Mouse (Mus musculus) MEL (cell line): ENCODE results near the gene Pemt. TPM values are rescaled to one million over a fixed set of nuclear protein-coding genes. Genes with fewer than 3 reads are reported as not detected.

ENCODE experiments used
- DNase-seq: peaks from one replicate; pipeline ENCODE4 v3.0.0; 2011; ENCODE audit warnings: low read depth, low spot score
- H3K27ac ChIP-seq: 2 replicates; pipeline ENCODE4 v1.5.1; 2012; ENCODE audit warnings: low read depth, mild to moderate bottlenecking, control low read depth, low read length, moderate library complexity; ENCODE audit not compliant: control insufficient read depth
- H3K27me3 ChIP-seq, 2 experiments: fragments of 150-350 bp in 1 of 2; sonication (generic) in 1 of 2; 2 replicates each; pipeline ENCODE4 v1.6.1; 2012; ENCODE audit warnings: low read length in 2 of 2, mild to moderate bottlenecking in 2 of 2, improper control_type of control experiment in 1 of 2, moderate library complexity in 1 of 2; ENCODE audit not compliant: insufficient read depth in 2 of 2, control insufficient read depth in 1 of 2
- H3K36me3 ChIP-seq, 2 experiments: 2 replicates each; pipeline ENCODE4 v1.6.1; 2012 to 2014; ENCODE audit warnings: low read length in 2 of 2, improper control_type of control experiment in 1 of 2, inconsistent platforms in 1 of 2, mild to moderate bottlenecking in 1 of 2; ENCODE audit not compliant: insufficient read depth in 2 of 2, control insufficient read depth in 1 of 2
- H3K4me1 ChIP-seq, 2 experiments: fragments of 150-350 bp in 1 of 2; sonication (generic) in 1 of 2; 2 replicates each; pipeline ENCODE4 v1.6.1; 2012; ENCODE audit warnings: low read length in 2 of 2, improper control_type of control experiment in 1 of 2, mild to moderate bottlenecking in 1 of 2; ENCODE audit not compliant: insufficient read depth in 2 of 2, control insufficient read depth in 1 of 2
- H3K4me3 ChIP-seq, 2 experiments: fragments of 150-350 bp in 1 of 2; sonication (generic) in 1 of 2; 2 replicates each; pipeline ENCODE4 v1.5.1; 2012; ENCODE audit warnings: low read depth in 2 of 2, low read length in 2 of 2, mild to moderate bottlenecking in 2 of 2, moderate library complexity in 2 of 2, control low read depth in 1 of 2, improper control_type of control experiment in 1 of 2; ENCODE audit not compliant: control insufficient read depth in 1 of 2, insufficient read depth in 1 of 2
- H3K79me2 ChIP-seq: 2 replicates; pipeline ENCODE4 v1.6.1; 2012; ENCODE audit warnings: mild to moderate bottlenecking, low read length, moderate library complexity; ENCODE audit not compliant: control insufficient read depth, poor library complexity, insufficient read depth
- H3K9ac ChIP-seq: 2 replicates; pipeline ENCODE4 v1.6.1; 2012; ENCODE audit warnings: low read depth, mild to moderate bottlenecking, control low read depth, low read length, moderate library complexity; ENCODE audit not compliant: control insufficient read depth, poor library complexity, severe bottlenecking
- H3K9me3 ChIP-seq: fragments of 150-350 bp; sonication (generic); replicated peaks from 2 replicates; pipeline ENCODE4 v1.6.1; 2012; ENCODE audit warnings: mild to moderate bottlenecking, low read length, improper control_type of control experiment, moderate library complexity; ENCODE audit not compliant: insufficient read depth
- BHLHE40 ChIP-seq: IDR thresholded peaks from 2 replicates; pipeline ENCODE4 v1.6.1; 2012; ENCODE audit warnings: low read depth, mild to moderate bottlenecking, inconsistent platforms, low read length, improper control_type of control experiment, borderline replicate concordance
- CTCF ChIP-seq, 3 experiments: IDR thresholded peaks in 2 of 3; conservative IDR thresholded peaks in 1 of 3; 2 replicates each; pipeline ENCODE4 v1.5.1; 2011 to 2012; ENCODE audit warnings: low read length in 3 of 3, low read depth in 2 of 3, mild to moderate bottlenecking in 2 of 3, improper control_type of control experiment in 1 of 3, inconsistent platforms in 1 of 3, mixed read lengths in 1 of 3, moderate library complexity in 1 of 3; ENCODE audit not compliant: control insufficient read depth in 1 of 3, insufficient read depth in 1 of 3, poor library complexity in 1 of 3, severe bottlenecking in 1 of 3
- ELF1 ChIP-seq: IDR thresholded peaks from 2 replicates; pipeline ENCODE4 v1.6.1; 2014; ENCODE audit warnings: low read depth, mild to moderate bottlenecking, inconsistent platforms, low read length, improper control_type of control experiment, moderate library complexity
- EP300 ChIP-seq, 2 experiments: IDR thresholded peaks; 2 replicates each; pipeline ENCODE4 v1.6.1; 2011; ENCODE audit warnings: improper control_type of control experiment in 2 of 2, low read length in 2 of 2, low read depth in 1 of 2, mild to moderate bottlenecking in 1 of 2
- ETS1 ChIP-seq: IDR thresholded peaks from 2 replicates; pipeline ENCODE4 v1.6.1; 2012; ENCODE audit warnings: low read depth, mild to moderate bottlenecking, inconsistent platforms, low read length, improper control_type of control experiment, moderate library complexity
- KAT2A ChIP-seq: conservative IDR thresholded peaks from 2 replicates; pipeline ENCODE4 v1.6.1; 2012; ENCODE audit warnings: low read depth, low read length, improper control_type of control experiment, inconsistent platforms
- MAFK ChIP-seq: IDR thresholded peaks from 2 replicates; pipeline ENCODE4 v1.6.1; 2011; ENCODE audit warnings: low read depth, mild to moderate bottlenecking, low read length, improper control_type of control experiment, borderline replicate concordance
- MAX ChIP-seq: IDR thresholded peaks from 2 replicates; pipeline ENCODE4 v1.6.1; 2011; ENCODE audit warnings: low read length, improper control_type of control experiment
- MXI1 ChIP-seq: IDR thresholded peaks from 2 replicates; pipeline ENCODE4 v1.6.1; 2011; ENCODE audit warnings: mild to moderate bottlenecking, low read depth, low read length, improper control_type of control experiment
- POLR2A ChIP-seq, 2 experiments: IDR thresholded peaks; 2 replicates each; pipeline ENCODE4 v1.6.1; 2011 to 2012; ENCODE audit warnings: low read length in 2 of 2, mild to moderate bottlenecking in 2 of 2, control low read depth in 1 of 2, improper control_type of control experiment in 1 of 2, low read depth in 1 of 2, moderate library complexity in 1 of 2; ENCODE audit not compliant: control insufficient read depth in 1 of 2, insufficient read depth in 1 of 2, poor library complexity in 1 of 2
- POLR2AphosphoS5 ChIP-seq: IDR thresholded peaks from 2 replicates; pipeline ENCODE4 v1.6.1; 2012; ENCODE audit warnings: low read depth, borderline replicate concordance, mild to moderate bottlenecking, inconsistent platforms, low read length, moderate library complexity, mixed read lengths
- SIN3A ChIP-seq: IDR thresholded peaks from 2 replicates; pipeline ENCODE4 v1.6.1; 2012; ENCODE audit warnings: low read length, improper control_type of control experiment, inconsistent platforms
- TCF12 ChIP-seq: IDR thresholded peaks from 2 replicates; pipeline ENCODE4 v1.6.1; 2014; ENCODE audit warnings: low read depth, mild to moderate bottlenecking, inconsistent platforms, low read length, improper control_type of control experiment, moderate library complexity
- USF1 ChIP-seq: IDR thresholded peaks from 2 replicates; pipeline ENCODE4 v1.6.1; 2014; ENCODE audit warnings: low read depth, mild to moderate bottlenecking, inconsistent platforms, low read length, improper control_type of control experiment, moderate library complexity
- USF2 ChIP-seq, 2 experiments: IDR thresholded peaks; 2 replicates each; pipeline ENCODE4 v1.6.1; 2011 to 2012; ENCODE audit warnings: improper control_type of control experiment in 2 of 2, low read length in 2 of 2, borderline replicate concordance in 1 of 2, inconsistent platforms in 1 of 2, low read depth in 1 of 2, mild to moderate bottlenecking in 1 of 2; ENCODE audit not compliant: insufficient read depth in 1 of 2
- ZKSCAN1 ChIP-seq: IDR thresholded peaks from 2 replicates; pipeline ENCODE4 v1.6.1; 2012; ENCODE audit warnings: low read depth, mild to moderate bottlenecking, inconsistent platforms, low read length, improper control_type of control experiment, moderate library complexity
- ZMIZ1 ChIP-seq: IDR thresholded peaks from 2 replicates; pipeline ENCODE4 v1.6.1; 2012; ENCODE audit warnings: low read depth, mild to moderate bottlenecking, inconsistent platforms, low read length, improper control_type of control experiment, moderate library complexity
- polyA plus RNA-seq, 2 experiments: library from polyadenylated mRNA; stranded (reverse) in 1 of 2; unstranded in 1 of 2; fragments of >175 nt in 1 of 2; fragments of >200 nt in 1 of 2; gene quantifications; 2 replicates each; pipeline versions ENCODE4 v1.2.1 to v1.2.4; 2012; ENCODE audit warnings: low replicate concordance in 2 of 2, low read depth in 1 of 2; ENCODE audit not compliant: insufficient read length in 2 of 2, insufficient read depth in 1 of 2, missing spikeins in 1 of 2
- total RNA-seq: library from RNA; depleted of rRNA; stranded (reverse); fragments of 300-350 nt; gene quantifications from 2 replicates; pipeline ENCODE4 v1.2.3, GENCODE M21; 2012

The Pemt gene
- total and polyA plus RNA-seq, 3 experiments, result 26.1 to 27.9 TPM; not detected in 1

DNA sequence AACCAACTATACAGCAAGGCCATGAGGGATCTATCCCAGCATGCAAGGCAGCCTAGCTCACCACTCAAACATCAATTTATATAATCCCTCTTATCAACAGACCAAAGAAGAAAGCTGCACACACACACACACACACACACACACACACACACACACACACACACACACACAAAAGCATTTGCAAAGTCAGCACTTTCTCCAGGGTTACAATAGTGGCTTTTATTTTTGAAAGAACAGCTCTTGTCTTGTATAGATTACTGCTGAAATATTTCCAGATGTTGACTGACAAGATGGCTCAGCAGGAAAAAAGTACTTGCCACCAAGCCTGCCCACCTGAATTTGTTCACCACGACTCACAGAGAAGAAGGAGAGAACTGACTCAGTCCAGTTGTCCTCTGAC lies 19.0 kb upstream of the Pemt start:
- Histone ChIP-seq H3K27ac (no peak overlapping the region), H3K4me1 (peaks cover 4 to 14% of the 10 kb centered on the region in 2 experiments; a peak in 2 of 4 replicates)
- no peak for TF ChIP-seq SIN3A
- TF ChIP-seq MAFK, result peak; percentile 74
- TF ChIP-seq POLR2AphosphoS5, result no peak
- TF ChIP-seq, all 39 proteins: peak for 1
- Histone ChIP-seq H3K4me3 (no peak overlapping the region), H3K27me3 (no peaks in the 10 kb centered on the region; a peak in 1 of 4 replicates), H3K9ac (no peak overlapping the region), H3K36me3 (no peaks in the 10 kb centered on the region), H3K9me3 (no peaks in the 10 kb centered on the region), H3K79me2 (no peaks in the 10 kb centered on the region)
- DNase-seq, result no peak

DNA sequence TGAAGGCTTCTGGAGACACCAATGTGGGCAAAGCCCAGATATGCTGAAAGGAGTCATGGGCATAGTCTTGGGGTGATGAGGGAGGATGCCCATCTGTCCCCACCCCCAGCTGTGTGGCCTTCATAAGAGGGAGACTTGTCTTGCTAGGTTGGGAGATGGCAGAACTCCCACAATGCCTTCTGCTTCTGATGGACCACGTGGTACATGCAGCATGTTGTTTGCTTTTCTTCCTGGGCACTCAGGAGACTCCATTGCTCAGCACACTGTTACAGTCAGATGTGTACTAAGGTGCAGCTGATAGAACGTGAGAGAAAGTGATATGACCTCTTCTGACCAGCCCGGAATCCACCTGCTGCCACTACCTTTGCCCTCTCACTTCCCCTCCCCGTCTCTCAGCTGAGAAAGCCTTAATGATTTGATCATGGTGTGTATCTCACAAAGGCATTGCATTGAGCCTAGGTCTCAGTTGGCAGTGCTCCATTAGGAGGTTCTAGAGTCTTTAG lies 15.3 kb upstream of the Pemt start:
- peak; percentile 31 for DNase-seq
- Histone ChIP-seq H3K79me2 (no peaks in the 10 kb centered on the region), H3K27me3 (no peaks in the 10 kb centered on the region; a peak in 1 of 4 replicates), H3K36me3 (no peaks in the 10 kb centered on the region), H3K4me1 (peaks cover 4 to 14% of the 10 kb centered on the region in 2 experiments; a peak in 2 of 4 replicates), H3K9me3 (no peaks in the 10 kb centered on the region), H3K27ac (no peak overlapping the region), H3K9ac (no peak overlapping the region), H3K4me3 (no peak overlapping the region)
- TF ChIP-seq BHLHE40 (no peak), ETS1 (peak; percentile 26; the same call in 1 of the 2 replicates), USF1 (peak; percentile 78), POLR2A (IDR thresholded peaks at IDR 0.05; ENCODE audit: control insufficient read depth in 1 of 2, insufficient read depth in 1 of 2, low read depth in 1 of 2, low read length in 2 of 2, poor library complexity in 1 of 2) (no peak), USF2 (IDR thresholded peaks at IDR 0.05; ENCODE audit: borderline replicate concordance in 1 of 2, insufficient read depth in 1 of 2, low read depth in 1 of 2, low read length in 2 of 2) (0 out of 4 replicates have a peak, but pooled peaks of 1 of the 2 experiments have one; percentile 38), ELF1 (no peak), SIN3A (0 out of 2 replicates have a peak, but pooled peaks have one; percentile 8), MAX (peak; percentile 80), EP300 (IDR thresholded peaks at IDR 0.05; ENCODE audit: low read depth in 1 of 2, low read length in 2 of 2) (0 out of 4 replicates have a peak, but pooled peaks of 1 of the 2 experiments have one; percentile 10), CTCF (IDR thresholded peaks at IDR 0.05 in 2 of 3, conservative IDR thresholded peaks at IDR 0.05 in 1 of 3; ENCODE audit: control insufficient read depth in 1 of 3, insufficient read depth in 1 of 3, low read depth in 2 of 3, low read length in 3 of 3, poor library complexity in 1 of 3, severe bottlenecking in 1 of 3) (no peak)

DNA sequence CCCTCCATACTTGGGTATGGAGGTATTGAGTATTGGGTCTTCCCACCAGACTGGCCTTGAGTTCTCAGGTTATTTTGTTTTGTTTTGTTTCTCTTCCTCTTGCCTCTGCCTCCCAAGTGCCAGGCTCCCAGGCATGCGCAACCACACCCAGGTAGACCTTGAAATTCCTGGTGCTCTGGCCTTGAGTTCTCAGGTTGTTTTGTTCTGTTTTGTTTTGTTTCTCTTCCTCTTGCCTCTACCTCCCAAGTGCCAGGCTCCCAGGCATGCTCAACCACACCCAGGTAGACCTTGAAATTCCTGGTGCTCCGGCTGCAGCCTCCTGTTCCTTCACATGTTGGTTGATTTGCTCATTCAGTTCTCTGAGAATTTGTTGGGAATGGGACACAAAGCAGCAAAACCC lies 13.7 kb upstream of the Pemt start:
- Histone ChIP-seq H3K9ac (no peak overlapping the region), H3K27ac (no peak overlapping the region), H3K4me3 (no peak overlapping the region), H3K36me3 (no peaks in the 10 kb centered on the region), H3K4me1 (peaks cover 4 to 14% of the 10 kb centered on the region in 2 experiments; a peak in 2 of 4 replicates), H3K9me3 (no peaks in the 10 kb centered on the region)
- DNase-seq, result no peak
- TF ChIP-seq USF1 (no peak), MAFK (no peak), ZKSCAN1 (no peak), TCF12 (no peak), KAT2A (no peak), ZMIZ1 (no peak), MXI1 (no peak)
- TF ChIP-seq, all 39 proteins: peak for 0
- Histone ChIP-seq H3K27me3 (no peaks in the 10 kb centered on the region; a peak in 1 of 4 replicates), H3K79me2 (no peaks in the 10 kb centered on the region)
